Mouse (Mus musculus): ENCODE results near the gene Fam216a. TPM values are rescaled to one million over a fixed set of nuclear protein-coding genes. Genes with fewer than 3 reads are reported as not detected.

Fam216a gene
- polyA plus RNA-seq, 1 experiment from 2014 or later = 67.4 TPM

- Histone ChIP-seq H3K9me3 (replicated peaks; ENCODE audit: control insufficient read depth, low read length) (no peaks in the 10 kb centered on the region), H3K9ac (ENCODE audit: low read depth, low read length) (no peak overlapping the region), H3K4me1 (ENCODE audit: control insufficient read depth, insufficient read depth, low read length) (peaks cover 8% of the 10 kb centered on the region; the same call in 1 of the 2 replicates), H3K27me3 (ENCODE audit: control insufficient read depth, insufficient read depth, low read length) (no peaks in the 10 kb centered on the region), H3K4me2 (no peak overlapping the region), H3K27ac (ENCODE audit: low read depth, low read length) (no peak overlapping the region), H3K36me3 (ENCODE audit: control insufficient read depth, insufficient read depth, low read length) (peaks cover 19% of the 10 kb centered on the region), H3K4me3 (ENCODE audit: low read depth, low read length) (no peak overlapping the region)
- no peak for ATAC-seq (replicated peaks; ENCODE audit: insufficient number of reproducible peaks, low FRiP score, low TSS enrichment)
- WGBS (ENCODE audit: insufficient replicate concordance) = 87% methylated on average over 4 of the region's 4 CpGs
These were observed 5.1 kb upstream of the Fam216a start for GRCm38 (mm10) chr5:122377101-122377833.

- Histone ChIP-seq H3K27me3 (ENCODE audit: control insufficient read depth, insufficient read depth, low read length) (no peaks in the 10 kb centered on the region), H3K27ac (ENCODE audit: low read depth, low read length) (peak overlapping the region; percentile 89), H3K4me2 (peak overlapping the region; percentile 61), H3K9me3 (replicated peaks; ENCODE audit: control insufficient read depth, low read length) (no peaks in the 10 kb centered on the region), H3K36me3 (ENCODE audit: control insufficient read depth, insufficient read depth, low read length) (peaks cover 8% of the 10 kb centered on the region), H3K4me3 (ENCODE audit: low read depth, low read length) (peak overlapping the region; percentile 71), H3K4me1 (ENCODE audit: control insufficient read depth, insufficient read depth, low read length) (peaks cover 8% of the 10 kb centered on the region; the same call in 1 of the 2 replicates), H3K9ac (ENCODE audit: low read depth, low read length) (peak overlapping the region; percentile 82)
- 8% methylated on average over 5 of the region's 5 CpGs for WGBS (ENCODE audit: insufficient replicate concordance)
- ATAC-seq (replicated peaks; ENCODE audit: insufficient number of reproducible peaks, low FRiP score, low TSS enrichment) = no peak
These were observed 714 bp upstream of the Fam216a start for GRCm38 (mm10) chr5:122372878-122373277.

DNA sequence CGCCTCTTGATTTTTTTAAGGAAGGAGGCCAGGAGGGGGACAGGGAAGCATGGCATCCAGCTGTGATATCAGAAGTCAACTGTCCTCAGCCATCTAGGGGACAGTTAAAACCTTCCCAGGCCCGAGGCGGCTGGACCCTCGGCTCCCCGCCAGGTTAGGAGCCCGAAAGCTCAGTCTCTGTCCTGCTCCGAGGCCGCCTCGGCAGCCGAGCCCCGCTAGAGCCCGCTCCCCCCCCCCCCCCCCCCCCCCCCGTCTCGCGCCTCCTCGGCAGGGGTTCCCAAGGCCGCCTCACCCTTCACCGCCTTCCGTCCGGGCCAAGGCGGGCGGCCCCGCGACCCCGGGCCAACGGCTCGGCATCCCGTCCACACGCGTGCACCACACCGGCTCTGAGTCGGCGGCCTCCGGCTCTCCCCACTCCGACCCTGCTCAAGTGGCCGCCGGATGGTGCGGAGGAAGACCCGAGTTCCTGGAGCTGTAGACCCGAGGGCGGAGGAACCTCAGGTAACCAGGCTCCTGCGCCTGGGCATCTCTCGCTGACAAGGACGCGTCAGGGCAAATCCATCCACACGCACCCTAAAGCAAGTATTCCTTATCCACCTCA, 473 bp downstream of the Fam216a start, which contains the start of gene Gpn3:
TSS of gene Gpn3 (plus strand) at position 286 of the 601 bp plus-strand sequence.
- Histone ChIP-seq H3K36me3 (ENCODE audit: control insufficient read depth, insufficient read depth, low read length) (peaks cover 18% of the 10 kb centered on the region), H3K4me1 (ENCODE audit: control insufficient read depth, insufficient read depth, low read length) (peaks cover 8% of the 10 kb centered on the region; the same call in 1 of the 2 replicates), H3K4me2 (peak within 1 kb of the TSS; percentile 61), H3K4me3 (ENCODE audit: low read depth, low read length) (peak within 1 kb of the TSS; percentile 71), H3K9me3 (replicated peaks; ENCODE audit: control insufficient read depth, low read length) (no peaks in the 10 kb centered on the region), H3K27ac (ENCODE audit: low read depth, low read length) (peak within 1 kb of the TSS; percentile 93), H3K9ac (ENCODE audit: low read depth, low read length) (peak within 1 kb of the TSS; percentile 82), H3K27me3 (ENCODE audit: control insufficient read depth, insufficient read depth, low read length) (no peaks in the 10 kb centered on the region)
- ATAC-seq (replicated peaks; ENCODE audit: insufficient number of reproducible peaks, low FRiP score, low TSS enrichment) = peak; percentile 69
- under 1% methylated on average over 37 of the region's 46 CpGs for WGBS (ENCODE audit: insufficient replicate concordance)

DNA sequence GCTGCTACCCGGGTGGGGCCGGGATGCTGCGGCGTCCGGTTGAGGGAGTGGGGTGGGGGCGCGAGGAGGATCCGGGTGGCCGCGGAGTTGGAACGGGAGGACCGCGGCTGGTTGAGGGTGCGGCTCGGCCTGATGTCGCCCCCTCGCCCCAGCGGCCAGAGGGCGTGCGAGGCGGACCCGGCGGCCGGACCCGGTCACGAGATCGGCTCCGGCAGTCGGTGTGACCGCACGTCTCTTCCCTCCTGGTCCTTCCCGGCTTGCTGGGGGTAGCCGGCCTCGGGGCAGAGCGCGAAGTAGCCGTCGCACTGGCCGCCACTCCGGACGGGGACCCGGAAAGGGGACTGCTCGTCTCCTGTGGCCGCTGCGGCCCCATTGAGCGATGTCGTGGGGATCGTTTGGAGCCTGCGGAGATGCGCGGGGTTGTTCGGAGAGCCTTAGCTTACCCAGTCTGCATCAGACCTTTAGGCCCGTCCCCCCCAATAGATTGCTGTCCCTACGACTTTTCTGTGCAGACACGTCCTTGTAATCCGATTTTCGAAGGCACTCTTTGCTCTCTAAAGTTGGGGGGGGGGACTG, 17.6 kb downstream of the Fam216a start:
- Histone ChIP-seq H3K4me1 (ENCODE audit: control insufficient read depth, insufficient read depth, low read length) (no peaks in the 10 kb centered on the region; the same call in 1 of the 2 replicates), H3K36me3 (ENCODE audit: control insufficient read depth, insufficient read depth, low read length) (no peaks in the 10 kb centered on the region), H3K27ac (ENCODE audit: low read depth, low read length) (peak overlapping the region; percentile 82), H3K4me3 (ENCODE audit: low read depth, low read length) (peak overlapping the region; percentile 94), H3K9ac (ENCODE audit: low read depth, low read length) (peak overlapping the region; percentile 93), H3K9me3 (replicated peaks; ENCODE audit: control insufficient read depth, low read length) (no peaks in the 10 kb centered on the region), H3K27me3 (ENCODE audit: control insufficient read depth, insufficient read depth, low read length) (no peaks in the 10 kb centered on the region), H3K4me2 (peak overlapping the region; percentile 84)
- peak; percentile 80 for ATAC-seq (replicated peaks; ENCODE audit: insufficient number of reproducible peaks, low FRiP score, low TSS enrichment)
- under 1% methylated on average over 52 of the region's 57 CpGs for WGBS (ENCODE audit: insufficient replicate concordance)

DNA sequence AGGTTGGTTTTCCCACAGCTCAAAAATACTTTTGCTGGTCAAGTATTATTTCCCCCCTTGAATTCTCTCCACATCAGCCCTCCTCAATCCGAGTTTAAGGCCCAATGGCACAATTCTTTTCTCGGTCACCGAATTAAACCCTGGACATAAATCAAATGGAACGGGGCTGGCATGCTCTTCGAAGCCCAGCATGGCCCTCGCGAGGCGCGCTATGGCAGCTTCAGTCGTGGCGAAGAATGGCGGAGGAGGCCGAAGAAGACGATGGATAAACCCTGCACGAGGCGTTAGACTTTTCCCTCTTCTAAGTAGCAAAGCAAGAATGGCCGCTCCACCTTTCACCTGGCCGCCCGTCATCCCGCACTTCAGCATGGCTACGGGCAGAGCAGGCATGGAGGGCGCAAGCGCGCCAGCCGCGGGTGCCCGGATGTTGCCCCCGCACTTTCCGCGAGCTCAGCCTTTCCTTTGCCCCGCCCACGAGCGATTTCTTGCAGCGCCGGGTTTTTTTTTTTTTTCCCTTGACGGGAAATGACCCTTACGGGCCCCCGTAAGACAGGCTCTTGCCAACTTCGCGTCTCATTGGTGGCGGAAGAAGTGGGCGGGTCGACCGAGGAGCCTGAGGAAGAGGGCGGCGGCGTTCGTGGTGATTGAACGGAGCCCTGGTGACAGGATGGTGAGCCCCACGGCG, 18.2 kb downstream of the Fam216a start, which contains the start of the genes Rad9b and Vps29:
TSS of gene Rad9b (minus strand) at position 427 of the 685 bp plus-strand sequence.
TSS of gene Vps29 (plus strand) at position 563 of the 685 bp plus-strand sequence.
- no peaks in the 10 kb centered on the region; the same call in 1 of the 2 replicates for H3K4me1 ChIP-seq (ENCODE audit: control insufficient read depth, insufficient read depth, low read length)
- peak within 1 kb of the TSS; percentile 82 for H3K27ac ChIP-seq (ENCODE audit: low read depth, low read length)
- no peaks in the 10 kb centered on the region for H3K27me3 ChIP-seq (ENCODE audit: control insufficient read depth, insufficient read depth, low read length)
- peak within 1 kb of the TSS; percentile 94 for H3K4me3 ChIP-seq (ENCODE audit: low read depth, low read length)
- 3% methylated on average over 51 of the region's 51 CpGs for WGBS (ENCODE audit: insufficient replicate concordance)
- ATAC-seq (replicated peaks; ENCODE audit: insufficient number of reproducible peaks, low FRiP score, low TSS enrichment) = peak; percentile 89
- no peaks in the 10 kb centered on the region for H3K36me3 ChIP-seq (ENCODE audit: control insufficient read depth, insufficient read depth, low read length)
- peak within 1 kb of the TSS; percentile 84 for H3K4me2 ChIP-seq
- H3K9me3 ChIP-seq (replicated peaks; ENCODE audit: control insufficient read depth, low read length) = no peaks in the 10 kb centered on the region
- peak within 1 kb of the TSS; percentile 93 for H3K9ac ChIP-seq (ENCODE audit: low read depth, low read length)

DNA sequence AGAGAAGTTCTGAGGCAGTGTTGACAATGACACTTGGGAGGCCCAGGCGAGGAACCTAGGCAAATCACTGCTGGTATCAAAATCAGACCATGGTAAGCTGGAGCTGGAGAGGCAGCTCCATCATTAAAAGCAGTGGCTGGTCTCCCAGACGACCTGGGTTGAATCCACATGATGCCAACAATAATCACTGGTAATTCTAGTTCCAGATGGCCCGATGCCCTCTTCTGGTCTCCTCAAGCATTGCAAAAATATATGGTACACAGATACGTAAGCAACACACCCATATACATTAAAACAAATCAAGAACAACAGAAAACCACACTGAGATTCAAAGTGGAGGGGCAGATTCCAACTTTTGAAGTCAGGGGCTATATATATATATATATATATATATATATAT, 26.4 kb downstream of the Fam216a start:
- Histone ChIP-seq H3K4me1 (ENCODE audit: control insufficient read depth, insufficient read depth, low read length) (no peaks in the 10 kb centered on the region), H3K9ac (ENCODE audit: low read depth, low read length) (no peak overlapping the region), H3K9me3 (replicated peaks; ENCODE audit: control insufficient read depth, low read length) (peaks cover 3% of the 10 kb centered on the region; the same call in 1 of the 2 replicates), H3K4me3 (ENCODE audit: low read depth, low read length) (no peak overlapping the region), H3K27ac (ENCODE audit: low read depth, low read length) (no peak overlapping the region), H3K36me3 (ENCODE audit: control insufficient read depth, insufficient read depth, low read length) (no peaks in the 10 kb centered on the region), H3K4me2 (no peak overlapping the region), H3K27me3 (ENCODE audit: control insufficient read depth, insufficient read depth, low read length) (no peaks in the 10 kb centered on the region)
- WGBS (ENCODE audit: insufficient replicate concordance) = 76% methylated on average over 4 of the region's 4 CpGs
- ATAC-seq (replicated peaks; ENCODE audit: insufficient number of reproducible peaks, low FRiP score, low TSS enrichment) = no peak

DNA sequence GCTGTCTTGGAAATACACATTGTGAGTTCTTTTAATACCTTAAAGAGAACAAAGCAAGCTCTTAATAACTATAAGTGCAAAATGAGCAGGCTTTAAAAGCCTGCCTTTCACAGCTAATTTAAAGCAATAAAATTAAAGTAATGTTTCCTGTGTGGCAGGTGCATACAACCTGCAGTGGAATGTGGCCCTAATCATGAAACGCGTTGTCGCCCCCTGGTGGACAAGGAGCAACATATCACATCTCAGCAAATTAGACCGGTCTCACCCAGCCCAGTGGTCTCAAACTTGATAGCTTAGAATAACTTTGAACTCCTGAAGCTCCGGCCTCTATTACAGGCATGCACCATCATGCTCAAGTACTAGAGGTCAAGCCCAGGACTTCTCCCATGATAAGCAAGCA, 27.9 kb downstream of the Fam216a start:
- H3K4me3 ChIP-seq (ENCODE audit: low read depth, low read length) = no peak overlapping the region
- H3K9ac ChIP-seq (ENCODE audit: low read depth, low read length) = no peak overlapping the region
- 9% methylated on average over 5 of the region's 5 CpGs for WGBS (ENCODE audit: insufficient replicate concordance)
- H3K4me1 ChIP-seq (ENCODE audit: control insufficient read depth, insufficient read depth, low read length) = no peaks in the 10 kb centered on the region
- no peaks in the 10 kb centered on the region for H3K36me3 ChIP-seq (ENCODE audit: control insufficient read depth, insufficient read depth, low read length)
- H3K27me3 ChIP-seq (ENCODE audit: control insufficient read depth, insufficient read depth, low read length) = no peaks in the 10 kb centered on the region
- H3K27ac ChIP-seq (ENCODE audit: low read depth, low read length) = no peak overlapping the region
- H3K4me2 ChIP-seq = no peak overlapping the region
- ATAC-seq (replicated peaks; ENCODE audit: insufficient number of reproducible peaks, low FRiP score, low TSS enrichment) = no peak
- peaks cover 3% of the 10 kb centered on the region; the same call in 1 of the 2 replicates for H3K9me3 ChIP-seq (replicated peaks; ENCODE audit: control insufficient read depth, low read length)

DNA sequence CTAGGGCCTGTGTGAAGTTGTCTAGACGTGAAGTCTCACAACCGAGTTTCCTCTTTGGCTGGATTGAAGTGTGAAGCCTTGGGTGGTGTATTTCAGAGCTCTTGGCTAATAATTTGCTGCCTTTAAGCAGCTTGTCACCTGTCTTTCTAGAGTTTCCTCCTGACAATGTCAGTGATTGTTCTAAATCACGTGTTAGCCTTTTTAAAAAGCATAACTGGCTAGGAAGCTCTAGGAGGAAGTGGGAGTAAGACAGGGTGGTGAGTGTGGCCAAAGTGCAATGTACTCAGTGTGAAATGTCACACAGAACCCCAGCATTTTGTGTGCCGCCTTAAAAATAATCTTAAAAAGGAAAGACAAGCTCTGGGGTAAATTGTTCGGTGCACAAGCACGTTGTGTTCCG, 28.4 kb downstream of the Fam216a start:
- no peak overlapping the region for H3K4me2 ChIP-seq
- H3K4me3 ChIP-seq (ENCODE audit: low read depth, low read length) = no peak overlapping the region
- 52% methylated on average over 7 of the region's 7 CpGs for WGBS (ENCODE audit: insufficient replicate concordance)
- H3K4me1 ChIP-seq (ENCODE audit: control insufficient read depth, insufficient read depth, low read length) = no peaks in the 10 kb centered on the region
- H3K27me3 ChIP-seq (ENCODE audit: control insufficient read depth, insufficient read depth, low read length) = no peaks in the 10 kb centered on the region
- ATAC-seq (replicated peaks; ENCODE audit: insufficient number of reproducible peaks, low FRiP score, low TSS enrichment) = no peak
- no peaks in the 10 kb centered on the region for H3K36me3 ChIP-seq (ENCODE audit: control insufficient read depth, insufficient read depth, low read length)
- H3K9ac ChIP-seq (ENCODE audit: low read depth, low read length) = no peak overlapping the region
- peaks cover 3% of the 10 kb centered on the region; the same call in 1 of the 2 replicates for H3K9me3 ChIP-seq (replicated peaks; ENCODE audit: control insufficient read depth, low read length)
- H3K27ac ChIP-seq (ENCODE audit: low read depth, low read length) = no peak overlapping the region

Measured in heart, embryonic 11.5 days (tissue).